Mouse (Mus musculus): Measurements from ENCODE around the gene Gm5269.

Gm5269 gene

DNA sequence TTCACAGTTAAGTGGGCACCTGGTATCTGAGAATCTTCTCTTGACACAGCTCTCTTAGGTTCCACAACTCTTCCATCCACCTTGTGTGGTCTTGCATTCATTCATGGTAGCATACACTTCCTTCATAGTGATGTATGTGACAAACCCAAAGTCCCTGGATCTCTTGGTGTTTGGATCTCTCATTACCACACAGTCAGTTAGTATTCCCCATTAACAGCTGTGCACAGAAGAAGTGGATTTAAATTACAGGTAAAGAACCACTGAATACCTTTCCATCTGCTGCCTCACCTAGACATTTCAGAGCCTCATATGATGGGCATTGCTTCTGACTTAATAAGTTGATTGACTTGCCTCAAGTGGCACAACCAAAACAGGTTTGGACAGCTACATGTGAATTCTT is at the start of gene Gm5269:
Gene Gm5269, minus strand, starts transcription at position 101 of the 400 bp plus-strand sequence.
- DNase-seq: no peak

DNA sequence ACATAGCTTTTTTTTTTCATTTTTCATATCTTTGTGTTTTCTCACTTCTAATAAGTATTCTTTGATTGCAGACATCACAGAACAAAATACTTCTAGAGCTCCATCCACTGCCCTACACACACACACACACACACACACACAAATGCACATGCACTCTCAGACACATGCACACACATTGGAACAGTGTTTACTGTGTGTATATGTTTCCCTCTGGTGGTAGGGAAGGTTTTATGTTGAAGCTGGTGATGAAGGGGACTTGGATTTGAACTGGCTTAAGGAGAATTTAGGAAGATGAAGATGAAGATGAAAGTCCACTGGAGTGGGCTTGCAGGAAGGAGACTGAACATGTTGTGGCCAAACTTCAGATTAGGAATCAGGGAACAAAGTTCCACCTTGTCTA is 41.1 kb upstream of the Gm5269 start:
- DNase-seq: no peak

DNA sequence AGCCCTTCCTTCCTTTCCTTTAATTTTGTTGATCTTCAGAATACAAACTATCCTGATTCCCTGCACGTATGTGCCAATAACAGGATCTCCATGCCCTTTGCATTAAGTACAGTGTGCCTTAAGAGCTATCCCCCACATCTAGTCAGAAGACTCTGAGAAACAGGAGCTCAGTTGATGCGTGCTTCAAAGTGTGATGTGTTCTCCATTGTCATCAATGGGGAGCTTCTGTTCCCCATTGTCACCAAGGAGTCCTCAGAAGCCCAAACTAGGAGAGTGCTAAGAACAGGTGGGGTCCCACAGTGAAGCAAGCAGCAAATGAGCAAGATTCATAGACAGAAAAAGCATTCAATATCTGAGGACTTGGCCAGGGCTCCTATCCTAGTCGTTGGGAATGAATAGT is 36.8 kb upstream of the Gm5269 start:
- no peak for DNase-seq

DNA sequence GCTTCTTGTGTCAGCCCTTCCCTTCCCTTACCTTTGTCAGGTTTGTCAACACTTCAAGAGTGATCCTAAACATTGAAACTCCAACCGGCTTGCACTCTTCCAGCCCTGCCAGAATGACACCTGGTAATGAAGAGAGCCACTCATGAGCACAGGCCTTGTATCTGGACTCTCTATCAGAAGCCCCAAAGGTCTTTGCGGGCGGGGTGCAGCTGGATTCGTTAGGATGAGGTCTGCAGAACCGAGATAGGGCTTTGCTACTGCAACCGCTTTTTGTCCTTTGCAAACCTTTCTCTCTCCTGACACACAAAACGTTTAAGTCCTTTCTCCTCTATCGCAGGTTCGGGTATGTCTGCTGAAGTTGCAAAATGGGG is 36.3 kb upstream of the Gm5269 start, which contains the start of gene Slc40a1:
Gene Slc40a1, minus strand, starts transcription at position 131 of the 371 bp plus-strand sequence.
- DNase-seq: no peak

DNA sequence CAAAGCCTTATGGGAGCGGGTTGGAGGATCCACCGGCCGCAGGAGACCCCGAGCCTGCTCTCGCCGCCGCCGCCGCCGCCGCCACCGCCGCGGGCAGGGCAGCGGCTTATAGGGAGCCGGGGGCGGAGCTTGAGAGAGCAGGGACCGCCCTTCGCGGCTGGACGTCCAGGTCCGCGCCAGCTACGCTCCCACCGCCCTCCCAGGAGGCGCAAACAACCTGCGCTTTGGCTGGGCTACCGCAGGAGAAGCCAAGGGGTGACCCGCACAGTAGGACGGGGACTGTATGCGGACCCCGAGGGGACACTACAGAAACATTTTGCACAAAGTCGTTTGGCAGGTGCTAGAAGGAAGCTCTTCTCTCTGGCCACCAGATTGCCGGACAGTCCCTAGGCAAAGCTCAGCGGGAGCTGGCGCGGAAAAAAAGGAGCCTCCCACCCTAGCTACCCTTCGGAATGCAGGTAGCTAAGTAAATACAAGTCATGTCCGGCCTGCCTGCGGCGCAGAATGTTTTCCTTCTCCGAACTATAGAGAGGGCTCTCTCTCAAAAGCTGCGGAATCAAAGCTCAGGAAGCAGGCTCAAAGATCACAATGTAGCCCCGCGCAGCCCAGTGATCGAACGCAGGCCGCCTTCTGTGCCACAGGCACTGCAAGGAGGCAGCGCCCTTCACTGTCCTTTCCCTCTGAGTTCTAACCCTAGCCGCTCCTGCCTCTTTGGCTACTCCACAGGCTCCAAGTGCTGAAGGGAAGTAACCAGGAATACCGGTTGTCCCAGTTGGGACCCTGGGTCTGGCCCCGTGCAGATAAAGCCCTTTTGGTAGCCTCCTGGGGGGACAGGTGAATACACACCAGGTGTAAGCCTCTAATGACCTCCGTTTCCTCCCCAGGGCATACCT is 35.7 kb upstream of the Gm5269 start:
- DNase-seq: peak; percentile 92

DNA sequence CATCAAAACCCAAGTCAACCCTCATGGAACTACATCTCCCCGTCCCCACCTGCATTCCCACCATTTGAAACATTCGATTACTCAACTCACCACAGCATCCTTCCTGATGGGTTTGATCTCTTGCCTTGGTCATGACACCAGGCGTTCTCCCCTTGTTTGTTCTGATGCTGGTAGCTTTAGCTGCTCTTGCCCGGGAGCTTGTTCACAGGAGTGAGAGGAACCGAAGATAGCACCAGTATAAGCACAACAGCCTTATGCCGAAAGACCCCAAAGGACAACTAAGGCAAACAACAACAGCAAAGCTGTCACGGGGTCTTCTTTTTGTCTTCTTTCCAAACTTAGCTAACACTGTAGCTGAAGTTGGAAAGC is 35.0 kb upstream of the Gm5269 start:
- DNase-seq: no peak

DNA sequence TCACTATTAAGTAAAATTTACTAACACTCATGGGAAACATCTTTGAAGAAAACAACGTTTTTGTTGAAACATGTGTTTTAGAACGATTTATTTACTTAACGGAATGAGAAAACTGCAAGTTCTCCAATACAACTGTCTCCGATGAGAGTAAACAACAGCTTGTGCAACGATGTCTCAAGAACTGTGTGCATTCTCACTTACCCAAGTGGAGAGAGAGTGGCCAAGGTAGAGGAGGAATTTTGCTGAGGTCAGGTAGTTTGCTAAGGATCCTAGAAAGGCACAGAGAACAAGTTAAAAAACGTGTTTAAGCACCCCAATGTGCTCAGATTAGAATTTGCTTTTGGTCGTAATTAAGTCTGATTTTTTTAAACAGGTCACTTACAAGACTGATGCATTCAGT is 34.4 kb upstream of the Gm5269 start:
- DNase-seq: no peak

DNA sequence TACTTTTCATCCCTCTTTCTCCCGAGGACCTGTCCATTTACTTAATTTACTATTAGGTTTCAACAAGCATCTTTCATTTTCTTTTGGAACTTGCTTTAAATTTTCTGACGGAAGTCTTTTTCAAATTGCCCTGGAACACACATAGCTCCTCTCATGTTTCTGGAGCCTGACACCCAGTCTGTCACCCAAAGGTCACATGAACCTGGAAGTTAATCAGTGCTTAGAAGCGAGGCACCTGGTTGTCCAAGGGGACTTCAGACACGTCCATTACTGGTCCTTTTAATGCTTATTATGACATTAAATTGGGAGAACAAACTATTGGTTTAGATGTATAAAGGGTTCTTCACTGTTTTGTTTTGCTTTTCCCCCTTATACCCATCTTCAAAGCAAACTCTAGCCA is 33.2 kb upstream of the Gm5269 start:
- no peak for DNase-seq

DNA sequence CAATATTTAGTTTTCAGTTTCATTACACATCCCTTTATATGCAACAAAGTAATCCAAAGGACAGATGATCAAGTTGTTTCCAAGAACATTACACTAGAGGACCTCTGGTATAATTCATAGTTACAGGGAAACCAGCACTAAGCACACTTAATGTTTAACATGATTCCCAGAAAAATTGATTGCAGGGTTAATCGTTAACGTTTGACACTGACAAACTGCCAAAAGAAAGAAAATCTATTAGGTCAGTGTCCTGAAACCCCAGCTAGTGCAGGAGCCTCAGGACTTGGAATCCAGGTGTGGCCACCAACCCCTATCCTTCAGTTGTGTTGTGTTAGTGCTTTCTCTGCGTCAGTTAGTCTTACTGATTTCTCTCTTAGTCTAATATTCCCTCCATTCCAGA is 30.6 kb upstream of the Gm5269 start:
- DNase-seq: peak; percentile 73

DNA sequence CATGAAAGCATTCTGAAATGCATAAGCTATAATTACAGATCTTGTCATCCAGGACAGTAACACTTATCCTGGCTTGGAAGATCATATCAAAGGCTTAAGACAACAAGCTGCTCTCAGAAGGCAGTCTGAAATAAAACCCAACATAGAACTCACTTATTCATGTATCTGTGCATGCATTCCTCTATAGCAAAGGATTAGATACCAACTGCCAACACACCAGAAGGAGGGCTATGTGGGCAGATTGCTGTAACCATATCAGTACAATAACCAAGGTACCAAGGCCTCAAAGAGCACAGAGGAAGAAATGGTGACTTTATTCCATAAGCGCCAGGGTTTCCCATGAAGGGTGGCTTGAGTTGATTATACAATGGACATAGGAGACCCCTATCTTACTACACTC is 29.7 kb upstream of the Gm5269 start:
- no peak for DNase-seq

DNA sequence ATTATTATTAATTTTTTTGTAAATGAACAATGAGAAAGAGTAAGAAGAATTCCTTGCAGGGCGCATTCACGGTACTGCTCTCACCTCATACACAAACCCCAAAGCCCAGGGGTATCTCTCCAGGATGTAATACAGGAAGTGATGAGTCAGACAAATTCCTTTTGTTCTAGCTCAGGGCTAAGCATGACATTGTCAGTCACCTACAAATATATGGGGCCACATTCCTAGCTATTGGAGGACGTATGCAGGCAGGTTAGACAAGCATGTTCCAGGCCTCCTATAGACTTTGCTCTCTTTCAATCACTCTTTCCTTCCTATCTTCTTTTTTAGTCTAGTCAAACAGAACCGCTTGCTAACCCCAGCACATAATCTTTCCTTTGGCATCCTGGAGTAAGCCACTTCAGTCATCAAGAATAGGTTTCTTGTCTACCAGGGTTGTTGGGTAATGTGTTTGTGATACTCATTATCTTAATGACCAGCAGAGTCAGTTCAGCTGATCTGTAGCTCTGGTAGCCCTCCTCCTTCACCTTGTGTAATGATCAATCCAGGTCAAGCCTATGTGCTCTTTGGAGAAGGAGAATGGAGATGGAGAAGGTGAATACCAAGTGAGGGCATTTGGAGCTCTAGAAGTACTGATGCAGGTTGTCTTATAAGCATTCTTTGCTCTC is 27.2 kb upstream of the Gm5269 start:
- DNase-seq: no peak

DNA sequence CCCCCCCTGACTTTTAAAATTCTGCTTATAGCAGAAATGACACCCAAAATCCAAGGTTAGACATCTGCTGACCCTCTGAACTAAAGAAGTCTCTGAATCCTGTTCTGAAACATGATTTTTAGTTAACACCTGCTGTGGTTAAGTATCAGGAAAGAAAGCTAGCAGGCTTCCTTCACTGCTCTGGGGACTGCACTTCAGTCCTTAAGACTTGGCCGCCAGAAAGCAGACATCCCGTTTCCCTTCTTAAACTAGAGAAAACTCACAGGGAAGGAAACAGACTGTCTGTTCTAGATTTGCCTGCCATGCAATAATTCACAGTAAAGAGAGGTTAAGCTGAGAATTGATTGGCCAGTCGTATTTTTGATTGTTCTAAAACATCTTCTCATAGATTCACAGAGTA is 26.1 kb upstream of the Gm5269 start:
- no peak for DNase-seq

DNA sequence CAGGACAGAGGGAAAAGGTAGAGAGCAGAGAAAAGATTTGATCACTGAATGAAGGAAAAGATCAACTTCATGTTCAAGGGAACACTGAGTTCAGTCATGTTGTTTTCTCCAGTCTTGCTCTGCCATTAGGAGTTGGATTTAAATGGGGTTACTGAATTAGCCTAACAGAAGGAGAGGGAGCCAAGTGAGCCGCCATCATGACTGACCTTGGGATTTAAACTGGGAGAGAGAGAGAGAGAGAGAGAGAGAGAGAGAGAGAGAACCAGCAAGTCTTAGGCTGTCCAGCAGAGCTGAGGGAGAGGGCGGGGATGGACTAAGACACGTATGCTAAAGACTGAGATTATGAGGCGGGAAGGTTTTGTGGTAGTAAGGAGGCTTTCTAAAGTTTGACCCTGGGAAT is 24.2 kb upstream of the Gm5269 start:
- DNase-seq: no peak

DNA sequence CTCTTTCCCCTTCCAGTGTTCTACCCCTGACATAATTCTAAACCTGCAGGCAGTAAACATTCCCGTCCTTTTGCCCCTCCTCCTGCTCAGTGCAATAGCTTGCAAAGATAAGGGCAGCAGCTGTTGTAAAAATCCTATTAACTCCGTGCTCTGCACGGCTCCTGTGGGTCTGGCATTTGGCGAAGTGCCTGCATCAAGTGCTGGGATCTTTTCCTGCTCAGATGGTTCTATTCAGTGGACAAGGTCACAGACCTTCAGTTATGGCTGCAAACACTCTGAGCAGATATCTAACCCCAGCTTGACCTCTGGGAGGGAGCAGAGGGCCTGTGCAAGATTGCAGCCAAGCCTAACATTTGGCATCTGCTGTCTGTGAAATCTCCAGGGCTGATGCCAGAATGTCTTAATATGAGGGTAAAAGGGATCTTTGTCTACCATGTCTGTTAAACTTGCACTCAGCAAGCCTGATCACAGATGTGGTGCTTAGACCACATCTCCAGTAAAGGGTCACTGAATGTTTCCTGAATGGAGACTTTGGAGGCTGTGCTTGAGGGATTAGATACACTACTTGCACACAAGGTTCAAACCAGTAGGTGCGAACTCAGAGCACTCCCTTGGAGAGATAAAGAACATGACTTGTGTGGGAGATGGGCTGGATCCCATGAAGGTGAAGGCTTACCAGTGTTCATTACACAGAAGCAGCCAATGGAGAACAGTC is 15.2 kb upstream of the Gm5269 start:
- DNase-seq: peak; percentile 86

DNA sequence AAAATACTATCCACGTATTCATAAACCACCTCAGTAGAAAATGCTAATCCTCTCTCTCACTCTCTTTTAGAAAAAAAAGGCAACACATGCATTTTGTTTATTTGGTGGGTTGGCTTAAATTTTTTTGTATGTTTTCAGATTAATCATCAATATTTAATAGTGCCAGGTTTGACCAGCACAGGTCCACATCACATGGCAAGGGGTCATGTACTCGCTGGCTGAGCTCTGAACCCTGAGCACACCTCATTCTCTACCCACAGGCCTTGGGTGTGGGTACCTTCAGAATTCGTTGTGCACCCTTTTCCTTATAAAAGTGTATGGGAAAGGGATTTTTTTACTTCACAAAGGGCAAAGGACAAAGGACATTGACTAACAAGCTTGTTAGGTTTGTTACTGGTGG is 14.1 kb upstream of the Gm5269 start:
- no peak for DNase-seq

DNA sequence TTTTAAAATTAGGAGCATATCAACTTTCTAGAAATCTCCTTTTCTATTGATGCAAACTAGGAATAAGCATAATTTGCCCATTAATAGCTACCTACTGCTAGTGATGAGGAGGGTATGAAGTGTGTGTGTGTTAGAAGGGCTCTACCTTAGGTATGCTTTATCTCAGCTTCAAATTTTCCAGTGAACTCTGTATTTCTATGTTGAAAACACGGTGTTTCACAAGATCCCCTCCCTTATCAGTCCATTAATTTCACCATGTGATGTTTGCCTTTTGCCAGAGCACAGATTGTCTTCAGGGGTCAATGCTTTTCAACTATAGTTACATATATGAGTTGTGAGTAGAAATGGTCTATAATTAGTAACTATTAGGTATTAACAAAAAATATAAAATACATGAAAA is 8.0 kb upstream of the Gm5269 start:
- DNase-seq: no peak

DNA sequence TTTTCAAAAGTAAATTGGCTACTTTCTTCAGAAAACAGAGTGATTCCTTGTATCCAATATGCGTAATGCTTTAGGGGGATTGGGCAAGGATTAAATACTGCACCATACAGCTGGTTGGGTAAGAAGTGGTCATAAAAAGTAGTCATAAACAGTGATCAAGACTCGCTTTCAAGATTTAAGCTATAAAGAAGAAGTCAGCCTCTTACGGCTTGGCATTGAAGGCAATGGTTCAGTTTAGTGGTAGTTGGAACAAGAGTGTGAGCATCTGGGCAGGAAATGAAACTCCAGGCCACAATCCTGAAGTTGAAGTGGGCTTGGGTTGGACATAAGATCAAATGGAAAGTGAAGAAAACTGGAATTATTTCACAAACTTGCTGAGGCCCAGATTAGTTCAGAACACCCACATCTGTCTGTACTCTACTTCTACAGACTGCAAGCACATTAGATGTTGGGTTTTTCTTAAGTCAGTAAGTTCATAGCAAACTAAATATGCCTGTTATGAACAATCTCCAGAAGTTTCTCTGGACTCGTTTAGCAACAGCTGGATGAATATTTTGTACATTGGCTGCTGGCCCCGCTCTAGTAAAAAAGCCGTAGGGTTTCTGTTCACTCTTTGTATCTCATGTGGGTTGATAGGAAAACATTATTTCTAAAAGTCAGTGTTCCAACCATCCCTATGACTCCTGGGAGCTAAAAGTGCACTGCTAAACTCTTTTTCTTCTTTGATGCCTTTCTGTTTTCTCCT is 4.3 kb upstream of the Gm5269 start:
- no peak for DNase-seq

DNA sequence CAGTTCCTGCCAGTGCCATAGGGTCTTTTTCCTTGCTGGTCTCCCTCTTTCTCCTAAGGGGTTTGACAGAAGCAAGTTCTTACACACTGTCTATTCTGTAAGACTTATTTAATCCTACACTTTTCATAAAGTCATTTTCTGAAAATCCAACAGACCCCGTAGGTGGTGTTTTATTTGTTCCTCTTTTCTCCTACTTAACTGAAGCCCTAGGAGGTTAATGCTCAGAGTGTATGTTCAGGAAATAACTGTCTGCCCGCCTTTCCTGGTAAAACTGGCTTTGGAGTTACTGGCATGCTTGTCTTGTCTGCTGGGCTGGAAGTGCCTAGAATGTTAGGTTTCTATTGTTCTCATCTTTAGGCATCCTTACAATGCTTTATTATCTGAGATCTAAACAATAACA is 1.9 kb upstream of the Gm5269 start:
- no peak for DNase-seq

DNA sequence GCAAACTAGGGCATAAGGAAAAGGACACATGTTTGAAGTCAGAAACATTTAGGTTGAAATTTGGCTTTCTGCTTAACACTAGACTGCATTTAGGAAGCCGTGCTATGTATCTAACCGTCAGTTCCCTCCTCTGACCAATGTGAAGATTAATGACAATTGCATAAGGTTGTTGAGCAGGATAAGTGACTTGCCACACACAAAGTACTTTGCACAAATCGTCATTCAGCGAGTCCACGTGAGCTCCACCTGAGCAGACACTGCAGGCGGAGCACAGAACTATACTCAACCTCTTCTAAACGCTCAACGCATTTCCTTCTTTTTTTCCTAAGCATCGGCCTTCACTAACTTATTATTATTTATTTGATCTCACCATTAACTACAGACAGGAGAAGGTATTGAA is 3.3 kb downstream of the Gm5269 start:
- DNase-seq: no peak

DNA sequence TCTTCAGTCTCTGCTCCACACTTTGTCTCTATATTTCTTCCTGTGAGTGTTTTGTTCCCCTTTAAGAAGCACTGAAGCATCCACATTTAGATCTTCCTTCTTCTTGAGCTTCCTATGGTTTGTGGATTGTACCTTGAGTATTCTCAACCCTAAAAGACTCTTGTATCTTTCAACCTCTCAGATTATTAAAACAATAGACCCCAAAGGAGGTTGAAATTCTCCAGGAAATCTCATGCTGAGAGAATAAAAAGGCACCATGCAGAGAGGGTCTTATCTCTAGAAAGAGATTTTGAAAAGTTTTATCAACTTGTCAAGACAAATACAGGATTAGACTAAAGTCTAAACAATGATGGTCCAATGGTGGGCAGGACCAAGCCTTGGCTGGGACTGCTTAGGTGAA is 6.7 kb downstream of the Gm5269 start:
- DNase-seq: no peak

DNA sequence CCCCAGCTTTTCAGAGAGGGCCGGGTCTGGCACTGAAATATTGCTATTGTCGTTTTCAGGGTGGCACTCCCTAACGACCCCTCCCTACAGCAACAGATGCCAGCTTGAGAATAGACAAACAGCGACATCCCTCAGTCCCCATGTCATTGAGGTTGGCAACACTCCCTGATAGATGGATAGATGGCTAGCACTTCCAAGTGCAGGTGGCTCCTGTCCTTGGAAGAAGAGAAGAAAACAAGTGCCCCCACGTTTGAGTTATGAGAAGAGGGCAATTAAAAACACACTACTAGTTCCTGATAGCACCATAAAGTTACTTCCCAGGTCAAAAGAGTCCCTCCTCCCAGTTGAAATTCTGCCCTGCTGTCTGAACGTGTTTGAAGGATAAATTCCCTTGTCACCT is 8.0 kb downstream of the Gm5269 start:
- DNase-seq: no peak

DNA sequence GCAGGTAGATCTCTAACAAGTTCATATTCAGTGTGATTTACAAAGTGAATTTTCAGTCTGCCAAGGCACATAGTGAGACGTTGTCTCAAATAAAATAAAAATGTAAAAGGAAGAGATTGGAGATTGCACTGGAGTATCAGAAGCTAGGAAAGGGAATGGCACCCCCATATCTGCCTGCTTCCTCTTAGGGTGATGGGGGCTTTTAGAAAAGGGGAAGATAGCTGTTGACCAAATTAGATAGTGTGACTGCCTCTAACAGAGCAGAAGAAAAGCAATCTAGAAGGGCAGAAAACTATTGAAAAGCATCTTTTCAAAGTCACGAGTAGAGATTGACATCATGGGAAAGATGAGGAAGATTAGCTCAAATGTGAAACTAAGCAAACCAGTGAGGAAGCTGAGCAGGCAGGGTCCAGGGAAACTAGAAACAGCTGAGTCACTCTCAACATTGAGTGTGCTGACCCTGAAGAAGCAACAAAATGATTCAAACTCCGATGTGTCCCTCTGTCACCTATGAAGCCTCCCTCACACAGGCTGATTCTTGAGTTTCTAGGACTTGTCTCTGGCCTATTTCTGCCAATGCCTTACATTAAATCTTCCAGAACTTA is 8.7 kb downstream of the Gm5269 start:
- DNase-seq: no peak

DNA sequence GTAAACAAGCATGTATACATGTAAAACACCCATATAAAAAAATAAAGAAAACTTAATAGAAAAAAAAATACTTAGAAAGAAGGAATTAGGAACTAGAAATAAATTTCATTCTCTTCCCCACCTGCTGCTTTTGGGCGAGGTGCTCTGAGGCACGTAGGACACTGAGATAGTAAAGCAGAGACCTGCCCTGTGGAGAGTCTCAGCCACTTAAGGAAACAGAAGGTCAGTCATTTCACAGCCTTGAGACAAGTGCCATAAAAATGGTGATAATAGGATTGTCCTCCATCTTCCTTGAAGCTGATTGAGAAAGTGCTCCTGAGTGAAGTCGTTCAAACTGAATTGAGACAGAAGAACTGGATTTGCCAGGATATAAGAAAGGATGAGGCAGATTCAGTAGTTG is 12.6 kb downstream of the Gm5269 start:
- no peak for DNase-seq
